Mouse (Mus musculus) embryonic facial prominence, embryonic 12.5 days (tissue): Measurements from ENCODE around the gene Egln2. TPM values are rescaled to one million over a fixed set of nuclear protein-coding genes. Genes with fewer than 3 reads are reported as not detected.

Experiments used
- ATAC-seq: fragments of 200-750 bp; cut with Nextera tagmentation; 2 replicates; pipeline ENCODE4 v1.8.0; 2017; ENCODE audit not compliant: insufficient number of reproducible peaks, insufficient read depth, low FRiP score, low TSS enrichment
- H3K27ac ChIP-seq: fragments of 300-500 bp; sonication (generic); 2 replicates; pipeline ENCODE4 v1.5.1; 2016; ENCODE audit warnings: mild to moderate bottlenecking
- H3K27me3 ChIP-seq: fragments of 300-500 bp; sonication (generic); 2 replicates; pipeline ENCODE4 v1.6.1; 2016; ENCODE audit warnings: mild to moderate bottlenecking, moderate library complexity
- H3K36me3 ChIP-seq: fragments of 300-500 bp; sonication (generic); 2 replicates; pipeline ENCODE4 v1.6.1; 2016; ENCODE audit warnings: mild to moderate bottlenecking
- H3K4me1 ChIP-seq: fragments of 300-500 bp; sonication (generic); 2 replicates; pipeline ENCODE4 v1.6.1; 2016
- H3K4me2 ChIP-seq: fragments of 300-500 bp; sonication (generic); replicated peaks from 2 replicates; pipeline ENCODE4 v1.6.1; 2016; ENCODE audit warnings: mild to moderate bottlenecking, moderate library complexity
- H3K4me3 ChIP-seq: fragments of 300-500 bp; sonication (generic); 2 replicates; pipeline ENCODE4 v1.5.1; 2016; ENCODE audit warnings: mild to moderate bottlenecking
- H3K9ac ChIP-seq: fragments of 300-500 bp; sonication (generic); 2 replicates; pipeline ENCODE4 v1.6.1; 2016; ENCODE audit warnings: mild to moderate bottlenecking, moderate library complexity
- H3K9me3 ChIP-seq: fragments of 300-500 bp; sonication (generic); 2 replicates; pipeline ENCODE4 v1.6.1; 2016; ENCODE audit warnings: mild to moderate bottlenecking, moderate library complexity
- WGBS: fragments of 180-500 bp; shearing (Covaris S2); methylation state at CpG from one replicate; pipeline ENCODE4 v1.1.7; 2016; 5-methylcytosine and 5-hydroxymethylcytosine counted together
- polyA plus RNA-seq: library from polyadenylated mRNA; unstranded; fragments of >200 nt; fragmentation: Nextera tagmentation; extraction: Ambion mirVana; gene quantifications from 2 replicates; pipeline ENCODE4 v1.2.1, GENCODE M21; 2016

Gene Egln2
- polyA plus RNA-seq: 95.8 and 99.8 TPM in 2 replicates

DNA sequence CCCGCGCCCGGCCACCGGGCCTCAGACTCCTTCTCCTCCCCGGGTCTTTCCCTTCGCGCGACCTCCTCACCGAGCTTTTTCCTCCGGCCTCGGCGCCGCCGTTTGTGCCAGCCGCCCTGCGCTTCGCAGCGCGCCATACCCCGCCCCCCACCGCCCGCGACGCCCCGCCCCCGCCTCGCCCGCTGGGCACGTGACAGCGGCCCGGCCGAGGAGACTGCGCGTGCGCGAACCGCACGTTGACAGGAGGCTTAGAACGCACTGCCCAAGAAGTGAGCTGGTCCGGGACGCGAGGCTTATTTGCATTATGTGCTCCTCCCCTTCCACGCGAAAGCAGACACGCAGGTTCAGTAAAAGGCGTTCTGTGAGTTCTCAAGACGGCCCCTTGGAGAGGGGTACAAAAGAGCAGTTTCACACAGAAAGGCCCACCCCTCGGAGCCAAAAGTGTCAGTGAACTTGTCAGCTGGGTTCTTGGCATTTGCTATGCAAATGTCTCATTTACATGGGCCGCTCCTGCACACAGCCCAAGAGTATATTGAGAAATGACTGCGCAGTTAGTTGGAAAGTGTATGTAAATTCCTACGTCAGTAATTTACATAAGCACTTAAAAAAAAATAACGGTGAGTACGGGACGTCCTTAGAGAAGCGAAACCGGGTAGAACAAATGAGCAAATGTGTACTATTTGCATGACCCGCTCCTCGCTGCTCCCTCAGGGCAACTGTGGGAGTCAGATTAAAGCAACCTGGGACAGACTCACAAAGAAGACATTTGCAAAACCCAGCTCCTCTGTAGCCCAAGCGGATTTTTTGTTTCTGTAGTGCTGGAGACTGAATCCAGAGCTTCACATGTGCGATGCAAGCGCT lies at the start of gene Egln2:
TSS of gene Egln2 (minus strand) at position 189 of the 861 bp plus-strand sequence.
- Histone ChIP-seq H3K36me3 (peaks cover 52% of the 10 kb centered on the region), H3K9me3 (no peaks in the 10 kb centered on the region), H3K4me3 (peak within 1 kb of the TSS; percentile 77), H3K27ac (peak within 1 kb of the TSS; percentile 96), H3K4me2 (peak within 1 kb of the TSS; percentile 76), H3K9ac (peak within 1 kb of the TSS; percentile 77), H3K4me1 (peaks cover 43% of the 10 kb centered on the region), H3K27me3 (no peaks in the 10 kb centered on the region)
- ATAC-seq: peak; percentile 65
- WGBS: 2% methylated on average over 61 of the region's 61 CpGs

DNA sequence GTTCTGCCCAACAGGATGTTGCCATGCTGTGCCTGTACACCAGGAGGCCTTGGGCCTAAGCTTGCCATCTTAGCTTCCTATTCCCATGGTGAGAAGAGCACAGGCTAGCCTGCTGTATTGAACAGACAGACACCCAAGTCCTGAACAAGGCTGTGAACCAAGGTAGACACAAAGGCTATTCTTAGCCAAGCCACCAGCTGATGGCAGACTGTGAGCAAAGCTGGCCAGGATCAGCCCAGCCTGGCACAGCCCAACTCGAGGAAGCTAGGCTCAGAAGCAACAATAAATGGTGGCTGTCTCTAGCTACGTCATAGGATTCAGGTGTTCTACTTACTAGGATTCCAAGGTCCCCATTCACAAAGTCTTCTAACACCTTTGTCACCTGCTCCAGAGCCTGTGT lies 46.0 kb upstream of the Egln2 start:
- no peak overlapping the region for H3K27ac ChIP-seq
- 78% methylated on average over 2 of the region's 2 CpGs for WGBS
- no peak overlapping the region for H3K4me3 ChIP-seq
- H3K36me3 ChIP-seq: peaks cover 58% of the 10 kb centered on the region
- H3K4me2 ChIP-seq: no peak overlapping the region
- no peak for ATAC-seq
- H3K27me3 ChIP-seq: no peaks in the 10 kb centered on the region
- no peaks in the 10 kb centered on the region for H3K4me1 ChIP-seq
- no peak overlapping the region for H3K9ac ChIP-seq
- no peaks in the 10 kb centered on the region for H3K9me3 ChIP-seq

DNA sequence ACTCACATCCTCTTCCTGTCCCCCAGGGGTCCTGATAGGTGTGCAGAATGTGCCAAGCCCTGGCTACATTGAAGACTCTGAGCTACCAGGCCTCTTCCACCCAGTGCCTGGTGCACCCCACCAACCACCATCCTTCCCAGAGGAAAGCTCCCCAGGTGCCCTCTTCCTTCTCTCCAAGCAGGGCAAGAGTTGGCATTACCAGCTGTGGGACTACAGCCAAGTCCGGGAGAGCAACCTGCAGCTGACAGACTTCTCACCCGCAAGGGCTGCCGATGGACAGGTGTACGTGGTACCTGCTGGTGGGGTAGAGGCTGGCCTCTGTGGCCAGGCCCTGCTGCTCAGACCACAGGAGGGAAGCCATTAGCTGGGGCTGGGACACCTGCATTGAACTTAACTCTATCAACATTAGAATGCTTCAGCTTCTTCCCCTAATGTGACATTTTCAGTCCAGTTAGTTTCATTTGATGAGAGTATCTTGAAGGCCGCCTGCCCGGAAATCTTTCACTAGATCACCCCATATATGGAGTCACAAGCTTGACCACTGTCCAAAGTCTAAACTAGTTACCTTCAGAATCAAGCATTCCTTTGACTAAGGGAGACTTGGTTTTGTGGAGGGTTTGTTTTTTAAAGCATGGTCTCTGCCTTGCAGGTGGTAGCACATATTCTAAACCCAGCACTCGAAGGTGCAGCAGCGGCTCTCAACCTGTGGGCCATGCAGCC lies 37.3 kb upstream of the Egln2 start:
- Histone ChIP-seq H3K27me3 (no peaks in the 10 kb centered on the region), H3K9ac (no peak overlapping the region), H3K4me2 (no peak overlapping the region), H3K9me3 (no peaks in the 10 kb centered on the region), H3K4me1 (no peaks in the 10 kb centered on the region), H3K27ac (no peak overlapping the region), H3K36me3 (peaks cover 50% of the 10 kb centered on the region), H3K4me3 (no peak overlapping the region)
- no peak for ATAC-seq
- 93% methylated on average over 8 of the region's 8 CpGs for WGBS

DNA sequence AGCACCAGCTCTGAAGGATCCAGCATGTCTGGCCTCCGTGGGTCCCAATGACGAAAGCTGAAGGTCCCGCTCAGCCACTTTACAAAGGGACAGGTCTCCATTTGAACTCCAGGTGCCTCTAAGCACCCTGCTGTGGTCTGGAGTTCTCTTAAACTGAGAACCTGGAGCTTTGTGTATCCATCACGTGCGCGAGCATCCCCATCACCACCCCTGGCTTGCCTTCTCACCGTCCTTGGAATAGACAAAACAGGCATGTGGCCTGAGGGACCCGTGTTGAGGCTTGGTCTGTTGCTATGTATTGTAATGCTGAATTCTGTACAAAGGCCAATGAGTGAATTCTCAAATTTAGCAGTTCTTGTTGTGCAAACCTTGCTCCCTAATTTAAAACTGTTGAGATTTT lies 32.2 kb upstream of the Egln2 start:
- H3K4me3 ChIP-seq: no peak overlapping the region
- H3K9ac ChIP-seq: no peak overlapping the region
- peaks cover 27% of the 10 kb centered on the region for H3K36me3 ChIP-seq
- H3K4me2 ChIP-seq: no peak overlapping the region
- ATAC-seq: no peak
- WGBS: 91% methylated on average over 8 of the region's 8 CpGs
- H3K27ac ChIP-seq: no peak overlapping the region
- no peaks in the 10 kb centered on the region for H3K9me3 ChIP-seq
- H3K4me1 ChIP-seq: peaks cover 16% of the 10 kb centered on the region
- H3K27me3 ChIP-seq: no peaks in the 10 kb centered on the region

DNA sequence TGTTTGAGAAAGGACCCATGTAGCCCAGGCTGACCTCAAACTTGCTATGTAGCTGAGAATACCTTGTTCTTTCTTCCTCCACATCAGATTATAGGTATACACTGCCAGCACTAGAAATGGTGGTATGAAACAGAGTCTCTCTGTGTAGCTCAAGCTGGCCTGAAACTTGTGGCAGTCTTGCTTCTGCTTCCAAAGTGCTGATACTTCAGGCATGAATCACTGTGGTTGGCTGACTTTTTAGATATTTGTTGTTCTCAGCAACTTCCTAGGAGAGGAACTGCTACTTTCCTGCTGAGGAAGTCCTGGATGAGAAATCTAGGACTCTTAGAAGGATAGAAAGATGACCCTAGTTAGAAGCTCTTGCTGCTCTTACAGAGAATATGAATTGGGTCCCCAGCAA lies 31.8 kb upstream of the Egln2 start:
- no peak overlapping the region for H3K4me3 ChIP-seq
- H3K36me3 ChIP-seq: peaks cover 27% of the 10 kb centered on the region
- ATAC-seq: no peak
- H3K9me3 ChIP-seq: no peaks in the 10 kb centered on the region
- H3K4me1 ChIP-seq: peaks cover 19% of the 10 kb centered on the region
- no peak overlapping the region for H3K9ac ChIP-seq
- no peak overlapping the region for H3K4me2 ChIP-seq
- no peak overlapping the region for H3K27ac ChIP-seq
- H3K27me3 ChIP-seq: no peaks in the 10 kb centered on the region

DNA sequence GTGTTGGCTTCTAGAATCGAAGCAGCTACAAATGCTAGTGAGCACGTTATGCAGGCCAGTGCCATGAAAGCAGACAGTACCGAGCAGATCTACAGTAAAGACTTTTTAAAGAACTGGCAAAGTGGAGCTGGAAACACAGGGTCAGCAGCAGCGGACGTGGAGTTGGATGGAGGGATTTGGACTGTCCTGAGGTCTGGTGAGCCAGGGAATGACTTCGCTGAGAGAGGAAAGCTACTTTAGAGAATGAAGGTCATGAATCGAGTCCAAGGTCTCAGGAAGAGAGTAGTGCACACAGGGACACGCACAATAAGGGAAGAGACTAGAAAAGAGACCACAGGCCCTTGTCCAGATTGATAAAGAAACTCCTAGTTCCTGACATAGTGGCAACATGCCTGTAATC lies 31.0 kb upstream of the Egln2 start:
- H3K9ac ChIP-seq: no peak overlapping the region
- ATAC-seq: no peak
- H3K4me3 ChIP-seq: no peak overlapping the region
- 89% methylated on average over 8 of the region's 8 CpGs for WGBS
- H3K27ac ChIP-seq: no peak overlapping the region
- H3K4me2 ChIP-seq: no peak overlapping the region
- no peaks in the 10 kb centered on the region for H3K9me3 ChIP-seq
- peaks cover 19% of the 10 kb centered on the region for H3K4me1 ChIP-seq
- peaks cover 27% of the 10 kb centered on the region for H3K36me3 ChIP-seq
- no peaks in the 10 kb centered on the region for H3K27me3 ChIP-seq

DNA sequence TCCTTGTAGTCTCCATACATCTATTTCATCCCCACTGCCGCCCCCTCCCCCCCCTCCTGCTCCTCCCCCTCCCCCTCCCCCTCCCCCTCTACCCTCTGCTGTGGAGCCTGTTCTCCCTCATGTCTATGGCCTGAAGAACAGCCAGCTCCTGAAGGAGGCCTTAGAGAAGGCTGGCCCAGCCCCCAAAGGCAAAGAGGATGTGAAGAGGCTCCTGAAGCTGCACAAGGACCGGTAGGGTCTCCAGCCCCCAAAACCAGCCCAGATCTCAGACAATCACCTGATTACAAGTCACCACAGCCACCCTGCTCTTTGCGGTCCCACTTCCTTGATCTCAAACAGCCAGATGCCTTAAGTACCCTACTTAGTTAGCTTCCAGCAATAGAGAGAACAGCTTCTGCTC lies 30.5 kb upstream of the Egln2 start:
- Histone ChIP-seq H3K4me2 (peak overlapping the region; percentile 57; the same call in 1 of the 2 replicates), H3K9ac (no peak overlapping the region), H3K36me3 (peaks cover 27% of the 10 kb centered on the region), H3K9me3 (no peaks in the 10 kb centered on the region), H3K4me3 (no peak overlapping the region), H3K4me1 (peaks cover 19% of the 10 kb centered on the region), H3K27me3 (no peaks in the 10 kb centered on the region), H3K27ac (no peak overlapping the region)
- ATAC-seq: no peak
- WGBS: 74% methylated on average over 3 of the region's 3 CpGs

DNA sequence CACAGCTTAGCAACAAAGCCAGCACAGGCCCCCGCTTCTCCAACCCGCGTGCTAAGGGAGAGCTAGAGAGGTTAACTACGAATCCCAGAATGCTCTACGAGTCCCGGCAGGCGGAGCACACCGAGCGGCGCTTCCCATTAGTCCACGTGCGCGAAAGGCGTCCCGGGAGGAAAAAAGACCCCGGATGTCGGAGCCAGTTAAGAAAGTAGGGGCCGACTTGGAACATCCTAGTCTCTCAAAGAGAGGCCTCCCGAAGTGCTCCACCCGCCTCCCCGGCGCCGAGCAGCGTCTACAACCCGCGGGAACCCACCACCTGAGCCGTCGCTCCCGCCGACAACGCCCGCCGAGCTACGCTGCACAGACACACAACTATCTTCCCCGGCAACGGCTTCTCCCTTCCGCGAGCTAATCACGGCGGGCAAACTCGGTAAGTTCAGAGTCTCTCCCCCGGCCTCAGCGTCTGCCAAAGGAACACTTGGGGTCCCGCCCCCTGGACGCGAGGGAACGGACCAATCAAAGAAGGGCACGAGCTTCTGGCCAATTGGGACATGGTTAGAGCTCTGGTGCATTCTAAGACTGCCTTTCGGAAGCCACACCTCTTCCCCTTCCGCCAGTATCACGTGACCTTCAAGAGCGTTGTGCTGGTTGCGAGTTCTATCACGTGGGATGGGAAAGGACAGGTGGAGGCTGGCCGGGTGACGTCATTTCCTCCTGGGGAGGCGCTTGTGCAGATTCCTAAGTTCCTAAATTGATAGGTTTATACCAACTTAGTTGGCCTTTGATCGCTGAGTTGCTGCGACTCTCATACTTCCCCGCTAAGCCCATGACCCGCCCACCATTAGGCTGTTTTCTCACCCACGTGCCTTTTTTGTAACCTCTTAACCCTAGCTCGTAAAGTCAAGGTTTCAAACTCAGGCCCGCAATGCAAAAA lies 29.3 kb upstream of the Egln2 start, which contains the start of the genes BC024978 and Snrpa:
TSS of gene BC024978 (plus strand) at position 101 of the 931 bp plus-strand sequence.
TSS of gene Snrpa (minus strand) at position 591 of the 931 bp plus-strand sequence.
- H3K27ac ChIP-seq: peak within 1 kb of the TSS; percentile 97
- H3K9ac ChIP-seq: peak within 1 kb of the TSS; percentile 74
- H3K4me3 ChIP-seq: peak within 1 kb of the TSS; percentile 66
- ATAC-seq: peak; percentile 98
- no peaks in the 10 kb centered on the region for H3K9me3 ChIP-seq
- H3K4me1 ChIP-seq: peaks cover 19% of the 10 kb centered on the region
- WGBS: 1% methylated on average over 64 of the region's 64 CpGs
- peak within 1 kb of the TSS; percentile 81 for H3K4me2 ChIP-seq
- no peaks in the 10 kb centered on the region for H3K27me3 ChIP-seq
- peaks cover 34% of the 10 kb centered on the region for H3K36me3 ChIP-seq

DNA sequence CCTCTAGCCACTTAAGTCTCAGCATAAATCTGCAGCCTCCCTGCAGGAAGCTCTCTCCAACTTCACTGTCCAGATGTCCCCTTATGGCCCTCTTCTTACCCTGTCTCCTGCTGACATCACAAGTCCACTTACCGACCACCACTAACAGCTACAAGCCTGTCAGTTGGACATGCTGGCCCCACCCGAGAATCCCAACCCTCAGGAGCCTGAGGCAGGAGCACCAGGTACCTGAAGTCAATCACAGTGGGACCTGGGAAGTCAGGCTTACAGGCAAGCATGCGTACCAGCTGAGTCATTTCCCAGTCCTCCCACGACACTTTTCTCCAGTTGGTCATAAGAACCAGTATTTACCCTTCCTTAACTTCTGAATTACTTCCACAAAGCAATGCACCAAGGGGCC lies 27.1 kb upstream of the Egln2 start:
- H3K27ac ChIP-seq: no peak overlapping the region
- peaks cover 53% of the 10 kb centered on the region for H3K36me3 ChIP-seq
- ATAC-seq: no peak
- peaks cover 19% of the 10 kb centered on the region for H3K4me1 ChIP-seq
- no peaks in the 10 kb centered on the region for H3K9me3 ChIP-seq
- H3K9ac ChIP-seq: peak overlapping the region; percentile 33; the same call in 1 of the 2 replicates
- peak overlapping the region; percentile 11; the same call in 1 of the 2 replicates for H3K4me2 ChIP-seq
- WGBS: 83% methylated on average over 4 of the region's 4 CpGs
- no peaks in the 10 kb centered on the region for H3K27me3 ChIP-seq
- H3K4me3 ChIP-seq: no peak overlapping the region

DNA sequence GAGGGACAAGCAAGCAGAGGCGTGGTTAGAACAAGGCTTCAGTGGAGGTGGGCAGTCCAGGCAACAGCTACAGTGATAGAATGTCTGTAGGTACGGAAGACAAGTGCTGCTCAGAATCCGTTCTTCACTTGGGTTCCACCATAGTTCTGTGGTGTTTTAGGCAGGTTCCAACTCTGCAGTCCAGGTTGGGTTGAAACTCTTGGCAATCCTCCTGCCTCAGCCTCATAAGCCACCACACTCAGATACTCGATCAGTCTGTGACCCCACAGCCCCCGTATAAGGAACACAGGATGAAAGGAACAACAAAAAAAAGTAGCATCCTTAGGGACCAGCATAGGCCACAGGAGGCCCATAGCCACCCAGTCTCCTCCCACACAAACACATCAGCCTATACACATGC lies 25.8 kb upstream of the Egln2 start:
- peaks cover 66% of the 10 kb centered on the region for H3K36me3 ChIP-seq
- no peak overlapping the region for H3K4me2 ChIP-seq
- no peak overlapping the region for H3K9ac ChIP-seq
- WGBS: 93% methylated on average over 5 of the region's 5 CpGs
- H3K4me1 ChIP-seq: peaks cover 19% of the 10 kb centered on the region
- ATAC-seq: no peak
- H3K4me3 ChIP-seq: no peak overlapping the region
- H3K9me3 ChIP-seq: no peaks in the 10 kb centered on the region
- H3K27ac ChIP-seq: no peak overlapping the region
- no peaks in the 10 kb centered on the region for H3K27me3 ChIP-seq

DNA sequence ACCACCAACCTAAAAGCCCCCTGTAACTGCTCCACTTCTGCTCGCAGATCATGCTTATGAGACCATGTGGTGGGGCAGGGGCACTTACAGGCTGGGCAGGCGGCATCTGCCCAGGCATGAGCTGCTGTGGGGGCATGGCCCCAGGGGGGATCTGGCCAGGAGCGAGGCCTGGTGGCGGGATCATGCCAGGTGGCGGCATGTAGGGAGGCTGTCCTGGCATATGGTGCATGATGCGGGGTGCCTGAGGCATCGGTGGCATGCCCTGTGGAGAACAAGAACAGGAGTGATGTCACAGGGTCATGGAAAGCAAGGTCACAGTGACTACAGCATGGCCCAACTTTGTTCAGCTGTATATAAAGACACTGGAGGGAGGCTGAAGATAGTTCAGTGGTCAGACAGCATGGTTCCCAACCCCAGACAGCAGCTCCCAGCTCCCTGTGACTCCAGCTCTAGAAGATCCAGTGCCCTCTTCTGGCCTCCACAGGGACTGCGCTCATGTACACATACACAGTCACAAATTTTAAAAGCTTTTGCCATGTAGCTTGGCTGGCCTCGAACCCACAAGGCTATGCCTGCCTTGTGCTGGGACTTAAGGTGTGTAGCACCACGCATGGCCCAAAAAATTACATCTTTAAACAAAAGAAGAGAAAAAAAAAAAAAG lies 22.8 kb upstream of the Egln2 start:
- no peak for ATAC-seq
- H3K9me3 ChIP-seq: no peaks in the 10 kb centered on the region
- peaks cover 6% of the 10 kb centered on the region for H3K4me1 ChIP-seq
- H3K4me2 ChIP-seq: no peak overlapping the region
- no peak overlapping the region for H3K4me3 ChIP-seq
- 93% methylated on average over 10 of the region's 10 CpGs for WGBS
- no peak overlapping the region for H3K27ac ChIP-seq
- peaks cover 96% of the 10 kb centered on the region for H3K36me3 ChIP-seq
- no peak overlapping the region for H3K9ac ChIP-seq
- no peaks in the 10 kb centered on the region for H3K27me3 ChIP-seq
